Mouse (Mus musculus) forebrain, embryonic 13.5 days (tissue): Measurements from ENCODE around the gene Zfp54. TPM values are rescaled to one million over a fixed set of nuclear protein-coding genes. Genes with fewer than 3 reads are reported as not detected.
"Not testable (repeated sequence)": the region's sequence is repeated elsewhere in the genome, so short reads cannot be mapped to it uniquely, and the experiment has no call there.

Source experiments
- ATAC-seq: fragments of 200-750 bp; cut with Nextera tagmentation; 2 replicates; pipeline ENCODE4 v1.8.0; 2017
- H3K27ac ChIP-seq: fragments of 300-500 bp; sonication (generic); 2 replicates; pipeline ENCODE4 v1.5.1; 2015; ENCODE audit warnings: inconsistent platforms, mild to moderate bottlenecking, moderate library complexity
- H3K27me3 ChIP-seq: fragments of 300-500 bp; sonication (generic); 2 replicates; pipeline ENCODE4 v1.6.1; 2015; ENCODE audit warnings: mild to moderate bottlenecking, inconsistent platforms
- H3K36me3 ChIP-seq: fragments of 300-500 bp; sonication (generic); 2 replicates; pipeline ENCODE4 v1.6.1; 2015; ENCODE audit warnings: mild to moderate bottlenecking, inconsistent platforms; ENCODE audit not compliant: poor library complexity, severe bottlenecking
- H3K4me1 ChIP-seq: fragments of 300-500 bp; sonication (generic); 2 replicates; pipeline ENCODE4 v1.6.1; 2015; ENCODE audit warnings: inconsistent platforms
- H3K4me2 ChIP-seq: fragments of 300-500 bp; sonication (generic); 2 replicates; pipeline ENCODE4 v1.6.1; 2015; ENCODE audit warnings: inconsistent platforms, mild to moderate bottlenecking, moderate library complexity
- H3K4me3 ChIP-seq: fragments of 300-500 bp; sonication (generic); 2 replicates; pipeline ENCODE4 v1.5.1; 2015; ENCODE audit warnings: mild to moderate bottlenecking, inconsistent platforms
- H3K9ac ChIP-seq: fragments of 300-500 bp; sonication (generic); 2 replicates; pipeline ENCODE4 v1.6.1; 2015; ENCODE audit warnings: mild to moderate bottlenecking, inconsistent platforms
- H3K9me3 ChIP-seq: fragments of 300-500 bp; sonication (generic); replicated peaks from 2 replicates; pipeline ENCODE4 v1.6.1; 2016; ENCODE audit warnings: inconsistent platforms
- WGBS: fragments of 180-500 bp; shearing (Covaris S2); methylation state at CpG from one replicate; pipeline ENCODE4 v1.1.7; 2015; 5-methylcytosine and 5-hydroxymethylcytosine counted together
- polyA plus RNA-seq: library from polyadenylated mRNA; unstranded; fragments of >200 nt; fragmentation: Nextera tagmentation; extraction: Ambion mirVana; gene quantifications from 2 replicates; pipeline ENCODE4 v1.2.1, GENCODE M21; 2015

Zfp54 gene
- polyA plus RNA-seq, 1 experiment from 2014 or later = 3.6 TPM

- no peak overlapping the region for H3K4me3 ChIP-seq
- 43% methylated on average over 14 of the region's 14 CpGs for WGBS
- no peaks in the 10 kb centered on the region for H3K9me3 ChIP-seq
- no peak overlapping the region for H3K27ac ChIP-seq
- no peaks in the 10 kb centered on the region for H3K27me3 ChIP-seq
- H3K4me2 ChIP-seq = no peak overlapping the region
- no peak for ATAC-seq
- 0 out of 2 replicates have a peak, but pooled peaks cover 5% of the 10 kb centered on the region for H3K4me1 ChIP-seq
- no peak overlapping the region for H3K9ac ChIP-seq
- no peaks in the 10 kb centered on the region for H3K36me3 ChIP-seq
Observed at GRCm38 (mm10) chr17:21473362-21474190, 50.5 kb downstream of the Zfp54 start.

GRCm38 (mm10) chr17:21474729-21475128, 51.7 kb downstream of the Zfp54 start:
- ATAC-seq, H3K36me3 ChIP-seq, H3K27me3 ChIP-seq, H3K9me3 ChIP-seq, H3K4me2 ChIP-seq, H3K4me3 ChIP-seq, H3K27ac ChIP-seq, H3K9ac ChIP-seq, H3K4me1 ChIP-seq: not testable (repeated sequence)
- WGBS = 23% methylated on average over 10 of the region's 10 CpGs

GRCm38 (mm10) chr17:21475290-21475689, 52.3 kb downstream of the Zfp54 start:
- ATAC-seq, H3K27ac ChIP-seq, H3K9ac ChIP-seq, H3K9me3 ChIP-seq, H3K4me1 ChIP-seq, H3K4me2 ChIP-seq, H3K36me3 ChIP-seq, H3K4me3 ChIP-seq, H3K27me3 ChIP-seq: not testable (repeated sequence)
- WGBS = 94% methylated on average over 1 of the region's 1 CpGs

- H3K27me3 ChIP-seq, H3K27ac ChIP-seq, H3K9ac ChIP-seq, H3K9me3 ChIP-seq, H3K4me3 ChIP-seq, H3K4me1 ChIP-seq, H3K36me3 ChIP-seq, ATAC-seq, H3K4me2 ChIP-seq: not testable (repeated sequence)
- 93% methylated on average over 5 of the region's 9 CpGs for WGBS
Observed at GRCm38 (mm10) chr17:21476351-21476750, 53.3 kb downstream of the Zfp54 start.

GRCm38 (mm10) chr17:21478103-21478777, 55.2 kb downstream of the Zfp54 start:
- not testable (repeated sequence) for H3K36me3 ChIP-seq, H3K4me2 ChIP-seq, H3K9me3 ChIP-seq, H3K27ac ChIP-seq, H3K4me1 ChIP-seq, H3K9ac ChIP-seq, H3K27me3 ChIP-seq, ATAC-seq, H3K4me3 ChIP-seq
- WGBS = 89% methylated on average over 10 of the region's 10 CpGs

Other genes with a start within 250 kb of the Zfp54 start
- not detected in 2 replicates for gene Vmn1r234, start 197.1 kb upstream of the Zfp54 start, polyA plus RNA-seq
- not detected in 2 replicates for gene Vmn1r235, start 166.8 kb upstream of the Zfp54 start, polyA plus RNA-seq
- not detected in 2 replicates for gene Vmn1r236, start 140.3 kb upstream of the Zfp54 start, polyA plus RNA-seq
- not detected in 2 replicates for gene Vmn1r237, start 111.4 kb upstream of the Zfp54 start, polyA plus RNA-seq
- gene Zfp677, start 39.5 kb upstream of the Zfp54 start, polyA plus RNA-seq = 3.4 and 3.6 TPM in 2 replicates
- 13.1 and 15.2 TPM in 2 replicates for gene Zfp51, start 27.1 kb downstream of the Zfp54 start, polyA plus RNA-seq
- 10.5 and 10.8 TPM in 2 replicates for gene Zfp53, start 65.8 kb downstream of the Zfp54 start, polyA plus RNA-seq
- 1.6 and 1.7 TPM in 2 replicates for gene Zfp52, start 112.3 kb downstream of the Zfp54 start, polyA plus RNA-seq
- 14.3 and 15.6 TPM in 2 replicates for gene Zfp948, start 143.8 kb downstream of the Zfp54 start, polyA plus RNA-seq
- gene Zfp983, start 227.4 kb downstream of the Zfp54 start, polyA plus RNA-seq = 9.6 and 9.9 TPM in 2 replicates